Mouse (Mus musculus) gastrocnemius, adult 2 months (tissue): ENCODE results near the gene Gimap4. TPM values are rescaled to one million over a fixed set of nuclear protein-coding genes. Genes with fewer than 3 reads are reported as not detected.
A peak's percentile ranks its signal among the peaks of the same experiment; 100 is the strongest.
"Not testable (repeated sequence)": the region's sequence is repeated elsewhere in the genome, so short reads cannot be mapped to it uniquely, and the experiment has no call there.

Source experiments
- DNase-seq: peaks from one replicate; pipeline ENCODE4 v3.0.0; 2022
- H3K27ac ChIP-seq: fragments of 200-600 bp; 2 replicates; pipeline ENCODE4 v1.8.1; 2022; ENCODE audit warnings: mild to moderate bottlenecking
- H3K4me3 ChIP-seq: fragments of 200-600 bp; 2 replicates; pipeline ENCODE4 v1.8.1; 2022; ENCODE audit warnings: mild to moderate bottlenecking, moderate library complexity
- CTCF ChIP-seq: fragments of 200-600 bp; IDR thresholded peaks from 2 replicates; pipeline ENCODE4 v1.8.1; 2022; ENCODE audit warnings: antibody characterized with exemption, mild to moderate bottlenecking, moderate library complexity
- intact Hi-C: fragments of 180-260 bp; cut with DNase I; formaldehyde crosslinking; loops from one replicate; pipeline ENCODE4 v1.15.1; 2025
- total RNA-seq, 2 experiments: library from RNA; stranded (reverse); gene quantifications; 2 replicates each; pipeline ENCODE4 v1.2.3; 2021

The Gimap4 gene
- total RNA-seq, 2 experiments from 2014 or later: 3.6 to 5.5 TPM

DNA sequence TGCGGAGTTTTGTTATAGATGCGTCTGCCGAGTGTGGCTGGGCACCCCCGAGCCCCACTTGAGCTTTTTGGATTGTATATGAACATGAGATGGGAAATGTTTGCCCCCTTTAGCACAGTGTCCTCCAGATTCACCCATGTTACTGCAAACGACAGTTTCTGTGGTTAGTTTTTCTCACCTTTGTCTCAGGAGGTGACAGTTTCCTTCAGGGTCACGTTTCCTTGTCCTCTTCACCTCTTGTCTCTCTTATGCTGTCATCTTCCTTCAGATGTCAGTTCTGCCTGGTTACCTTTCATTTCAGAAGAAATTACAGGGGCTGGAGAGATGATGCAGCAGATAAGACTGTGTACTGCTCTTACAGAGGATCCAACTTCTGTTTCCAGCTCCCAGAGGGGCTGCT lies 4.6 kb upstream of the Gimap4 start:
- no peak for TF ChIP-seq CTCF
- intact Hi-C loops: loop anchor here (10.0 kb wide), 1 partner anchor 65 kb away; the partner anchor contains the start of gene Gimap5
- DNase-seq: no peak
- Histone ChIP-seq H3K4me3 (no peak overlapping the region), H3K27ac (no peak overlapping the region)

DNA sequence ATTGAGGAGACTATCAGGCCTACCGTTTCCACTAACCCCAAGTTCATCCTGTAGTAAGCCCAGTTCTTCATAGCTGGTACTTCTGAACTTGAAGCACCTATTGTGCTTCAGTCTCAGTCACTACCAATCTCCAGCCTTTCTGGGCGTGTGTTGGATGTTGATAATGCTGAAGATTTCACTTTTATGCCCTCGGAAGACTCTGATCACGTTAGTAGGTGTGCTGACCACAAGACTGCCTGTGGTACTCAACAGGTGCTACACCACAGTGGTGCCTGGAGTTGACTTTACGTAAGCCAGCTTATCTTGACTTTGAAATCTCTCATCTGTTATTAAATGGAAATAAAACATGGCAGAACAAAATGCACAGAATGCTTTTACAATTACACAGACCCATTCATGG lies 3.9 kb upstream of the Gimap4 start:
- no peak overlapping the region for H3K27ac ChIP-seq
- H3K4me3 ChIP-seq: no peak overlapping the region
- no peak for TF ChIP-seq CTCF
- no peak for DNase-seq
- intact Hi-C loops: loop anchor here (10.0 kb wide), 1 partner anchor 64 kb away; the partner anchor contains the start of gene Gimap5

DNA sequence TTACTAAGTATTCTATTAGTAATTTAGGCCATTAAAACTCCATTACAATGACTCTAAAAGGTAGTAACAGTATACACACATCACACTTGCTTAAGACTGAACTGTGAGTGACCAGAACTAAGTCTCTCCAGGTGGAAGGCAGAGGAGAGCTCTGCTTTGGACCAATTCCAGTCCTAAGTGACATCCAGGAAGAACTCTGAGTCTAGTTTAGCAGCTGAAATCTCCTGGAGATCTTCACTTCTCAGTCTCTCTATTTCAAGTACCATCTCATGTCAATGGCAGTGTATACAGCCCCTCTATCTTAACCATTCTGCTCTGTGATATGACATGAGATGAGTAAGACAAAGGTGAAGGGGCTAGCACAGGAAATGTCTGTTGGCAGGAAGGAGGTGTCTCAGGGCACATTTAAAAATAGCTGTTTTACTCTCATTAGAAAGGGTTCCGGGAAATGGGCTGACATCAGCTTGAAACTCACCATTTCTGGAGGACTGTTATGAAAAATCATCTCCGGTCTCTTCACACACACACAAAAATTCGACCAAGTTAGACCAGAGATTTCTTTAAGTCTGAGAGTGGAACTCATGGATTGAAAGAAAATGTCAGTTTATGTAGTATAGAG lies 2.8 kb upstream of the Gimap4 start:
- H3K4me3 ChIP-seq: no peak overlapping the region
- H3K27ac ChIP-seq: peak overlapping the region; percentile 38; the same call in 1 of the 2 replicates
- no peak for TF ChIP-seq CTCF
- intact Hi-C loops: loop anchor here (10.0 kb wide), 1 partner anchor 63 kb away; the partner anchor contains the start of gene Gimap5
- DNase-seq: no peak

DNA sequence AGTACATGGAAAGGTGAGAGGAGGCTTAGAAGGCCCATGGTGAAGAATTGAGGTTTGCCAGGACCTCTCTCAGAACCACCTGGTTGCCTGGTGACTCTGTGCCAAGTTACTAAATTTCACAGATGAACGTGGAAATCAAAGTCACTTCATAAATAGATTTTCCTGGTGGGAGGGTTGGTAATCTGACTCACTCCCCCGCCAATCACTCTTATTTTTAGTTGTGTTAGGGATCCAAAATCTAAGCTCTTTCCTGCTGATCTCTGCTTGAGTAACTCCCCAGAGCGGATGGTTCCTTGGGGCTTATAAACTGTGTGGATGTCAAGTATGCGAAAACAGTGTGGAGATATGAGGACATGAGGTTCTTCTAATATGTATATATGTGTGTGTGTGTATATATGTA lies 2.1 kb upstream of the Gimap4 start:
- H3K27ac ChIP-seq: peak overlapping the region; percentile 35; the same call in 1 of the 2 replicates
- H3K4me3 ChIP-seq: no peak overlapping the region
- intact Hi-C loops: loop anchor here (10.0 kb wide), 1 partner anchor 63 kb away; the partner anchor contains the start of gene Gimap5
- TF ChIP-seq CTCF: no peak
- no peak for DNase-seq

DNA sequence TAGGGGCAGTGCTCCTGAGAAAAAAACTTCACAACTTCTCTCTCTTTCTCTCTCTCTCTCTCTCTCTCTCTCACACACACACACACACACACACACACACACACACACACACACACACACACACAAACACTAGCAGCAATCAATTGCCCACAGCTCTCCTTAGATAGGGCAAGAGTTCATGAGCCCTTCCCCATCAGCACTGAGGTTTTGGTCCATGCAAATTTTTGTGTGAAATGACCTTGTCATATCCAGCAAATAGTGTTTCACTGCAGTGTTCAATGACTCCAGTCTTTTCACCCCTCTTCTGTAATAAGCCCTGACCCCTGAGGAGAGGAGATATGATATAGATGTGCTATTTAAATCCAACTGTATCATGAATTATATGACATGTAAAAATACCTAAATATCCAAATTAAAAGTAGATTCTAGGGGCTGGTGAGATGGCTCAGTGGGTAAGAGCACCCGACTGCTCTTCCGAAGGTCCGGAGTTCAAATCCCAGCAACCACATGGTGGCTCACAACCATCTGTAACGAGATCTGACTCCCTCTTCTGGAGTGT lies 1.0 kb upstream of the Gimap4 start:
- DNase-seq, H3K4me3 ChIP-seq, H3K27ac ChIP-seq: not testable (repeated sequence)
- intact Hi-C loops: loop anchor here (10.0 kb wide), 1 partner anchor 61 kb away; the partner anchor contains the start of gene Gimap5

DNA sequence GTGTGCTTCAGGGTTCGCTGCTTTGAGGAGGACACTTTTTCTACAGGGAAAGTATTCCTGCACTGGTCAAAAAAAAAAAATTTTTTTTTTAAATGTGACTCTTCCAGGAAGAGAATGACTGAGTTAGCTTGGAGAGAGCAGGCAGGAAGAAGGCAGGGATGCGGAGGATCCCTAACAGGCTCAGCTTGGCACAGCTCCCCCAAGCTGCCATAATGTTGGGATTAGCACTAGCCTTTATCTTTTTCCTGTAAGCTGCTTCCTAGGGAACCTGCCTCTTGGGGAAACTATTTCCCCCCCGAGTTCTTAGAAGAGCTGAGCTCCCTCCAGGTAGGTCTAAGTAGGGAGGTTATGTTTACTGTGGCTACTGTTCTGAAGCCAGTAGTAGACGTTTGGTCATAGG lies 457 bp downstream of the Gimap4 start:
- no peak for DNase-seq
- peak; percentile 6; the same call in 1 of the 2 replicates for TF ChIP-seq CTCF
- peak overlapping the region; percentile 77 for H3K27ac ChIP-seq
- H3K4me3 ChIP-seq: peak overlapping the region; percentile 61
- intact Hi-C loops: loop anchor here (10.0 kb wide), 1 partner anchor 60 kb away; the partner anchor contains the start of gene Gimap5

DNA sequence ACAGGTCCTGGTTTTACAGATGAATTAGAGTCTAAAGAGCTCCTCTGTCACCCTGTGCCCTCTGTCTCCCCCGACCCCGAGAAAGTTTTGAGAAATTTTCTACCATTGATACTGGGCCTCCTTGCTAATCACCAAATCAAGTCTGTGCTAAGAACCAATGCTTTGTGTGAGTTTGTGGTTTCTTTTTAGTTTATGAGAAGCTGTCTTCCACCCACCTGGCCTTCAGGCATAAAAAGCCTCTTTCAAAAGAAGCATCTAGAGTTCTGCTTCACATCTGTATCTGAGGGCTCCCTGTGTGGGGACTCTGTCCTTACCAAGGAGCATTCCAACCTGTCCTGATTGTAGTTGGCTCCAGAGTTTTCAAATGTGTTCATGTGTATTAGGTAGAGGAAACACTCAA lies 902 bp downstream of the Gimap4 start:
- peak overlapping the region; percentile 77 for H3K27ac ChIP-seq
- no peak for DNase-seq
- intact Hi-C loops: loop anchor here (10.0 kb wide), 1 partner anchor 60 kb away; the partner anchor contains the start of gene Gimap5
- H3K4me3 ChIP-seq: peak overlapping the region; percentile 61
- no peak for TF ChIP-seq CTCF

DNA sequence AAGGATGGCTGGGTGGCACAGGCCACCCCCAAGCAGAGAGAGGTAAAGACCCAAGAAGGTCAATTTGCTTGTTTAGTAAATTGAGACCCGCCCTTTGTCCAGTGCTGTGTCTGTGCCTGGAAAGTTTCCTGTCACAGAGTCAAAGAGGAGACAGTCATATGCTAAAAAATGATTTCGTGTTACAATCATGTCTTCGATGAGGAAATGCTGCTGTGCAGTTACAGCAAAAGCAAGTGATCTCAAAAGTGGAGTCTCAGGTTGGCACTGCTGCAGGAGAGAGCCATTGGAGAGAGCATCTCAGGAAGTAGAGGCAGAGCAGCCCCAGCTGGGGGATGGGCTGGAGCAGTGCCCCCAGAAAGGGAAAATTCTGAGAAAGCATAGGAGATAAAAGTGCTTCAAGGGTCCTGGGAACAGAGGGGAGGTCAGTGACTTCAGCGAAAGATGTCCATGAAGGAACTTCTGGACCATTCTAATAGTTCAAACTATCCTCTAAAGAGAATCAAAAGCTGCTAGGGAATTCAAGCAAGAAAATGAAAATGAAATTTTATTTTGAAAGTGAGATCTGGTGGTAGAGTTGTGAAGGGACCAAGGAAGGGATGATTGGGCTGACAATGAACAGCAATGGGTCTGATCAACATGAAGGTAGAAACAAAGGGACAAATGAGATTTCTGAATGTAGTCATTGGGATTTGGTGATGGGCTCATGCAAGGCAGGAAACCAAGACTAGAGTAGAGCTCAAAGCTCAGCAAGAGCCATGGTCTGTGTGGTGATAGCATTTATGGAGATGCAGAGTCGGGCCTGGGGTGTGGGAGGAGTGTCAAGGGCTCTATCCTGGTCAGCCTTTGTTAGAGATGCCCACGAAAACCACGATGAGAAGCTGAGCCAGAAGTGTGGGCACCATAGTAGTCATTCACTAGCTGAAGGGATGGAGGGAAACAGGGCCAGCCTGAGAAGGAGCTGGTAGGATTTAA lies 1.6 kb downstream of the Gimap4 start:
- no peak for DNase-seq
- intact Hi-C loops: loop anchor here (10.0 kb wide), 1 partner anchor 59 kb away; the partner anchor contains the start of gene Gimap5
- no peak for TF ChIP-seq CTCF
- H3K27ac ChIP-seq: peak overlapping the region; percentile 77
- H3K4me3 ChIP-seq: peak overlapping the region; percentile 61

DNA sequence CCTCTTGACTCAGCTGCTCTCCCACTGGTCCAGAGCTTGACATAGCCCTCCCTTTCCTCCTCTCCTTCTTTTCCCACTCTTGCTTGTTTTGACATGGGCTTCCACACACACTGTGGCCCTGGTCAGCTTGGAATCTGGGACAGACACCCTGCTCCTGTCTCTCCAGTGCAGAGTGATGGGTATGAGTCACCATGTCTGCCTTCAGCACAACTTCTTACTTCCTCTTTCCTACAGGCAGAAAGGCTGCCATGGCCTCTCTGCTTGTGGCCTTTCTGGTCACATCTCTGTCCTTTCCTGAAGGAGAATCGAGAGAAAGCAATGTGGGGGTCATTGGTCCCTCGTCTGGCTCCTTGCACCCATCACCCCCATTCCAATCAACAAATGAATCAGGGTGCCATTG lies 2.7 kb downstream of the Gimap4 start:
- TF ChIP-seq CTCF: no peak
- H3K4me3 ChIP-seq: peak overlapping the region; percentile 61
- H3K27ac ChIP-seq: no peak overlapping the region; the same call in 1 of the 2 replicates
- no peak for DNase-seq
- intact Hi-C loops: loop anchor here (10.0 kb wide), 1 partner anchor 58 kb away; the partner anchor contains the start of gene Gimap5

DNA sequence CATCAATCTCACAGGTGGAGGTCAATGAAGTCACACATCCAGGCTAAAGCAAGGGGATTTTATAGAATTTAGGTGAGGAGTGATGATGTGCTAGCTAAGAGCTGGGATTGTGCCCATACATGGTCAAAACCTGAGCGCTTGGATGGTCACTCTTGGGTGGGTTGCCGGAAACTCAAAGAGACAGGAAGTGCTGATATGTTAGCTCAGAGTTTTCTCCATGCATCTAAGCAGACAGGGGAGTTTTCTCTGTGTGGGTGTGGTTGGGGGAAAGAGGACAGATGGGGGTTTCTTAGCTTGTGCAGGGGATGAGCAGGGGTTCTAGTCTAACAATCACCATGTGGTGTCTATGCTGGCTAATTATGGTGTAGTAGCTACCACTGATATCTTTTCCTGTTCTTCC lies 5.0 kb downstream of the Gimap4 start:
- intact Hi-C loops: loop anchor here (10.0 kb wide), 1 partner anchor 55 kb away; the partner anchor contains the start of gene Gimap5
- DNase-seq: no peak
- H3K27ac ChIP-seq: no peak overlapping the region
- TF ChIP-seq CTCF: no peak
- no peak overlapping the region for H3K4me3 ChIP-seq

DNA sequence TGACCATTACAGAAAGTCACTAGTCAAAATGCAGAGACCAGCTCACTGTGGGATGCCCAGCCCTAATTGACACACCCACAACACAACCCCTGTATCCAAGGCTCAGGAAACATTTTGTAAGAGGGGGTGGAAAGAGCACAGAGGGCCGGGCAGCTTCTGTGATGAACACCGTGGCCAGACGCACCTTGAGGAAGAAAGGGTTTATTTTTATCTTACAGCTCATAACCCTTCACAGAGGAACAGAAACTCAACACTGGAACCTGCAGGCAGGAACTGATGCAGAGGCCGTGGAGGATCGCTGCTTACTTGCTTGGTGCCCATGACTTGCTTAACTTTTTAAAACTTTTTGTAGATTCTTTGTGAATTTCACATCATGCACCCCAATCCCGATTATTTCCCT lies 8.6 kb downstream of the Gimap4 start:
- no peak for TF ChIP-seq CTCF
- intact Hi-C loops: no loop called here
- Histone ChIP-seq H3K27ac (no peak overlapping the region), H3K4me3 (no peak overlapping the region)
- no peak for DNase-seq

DNA sequence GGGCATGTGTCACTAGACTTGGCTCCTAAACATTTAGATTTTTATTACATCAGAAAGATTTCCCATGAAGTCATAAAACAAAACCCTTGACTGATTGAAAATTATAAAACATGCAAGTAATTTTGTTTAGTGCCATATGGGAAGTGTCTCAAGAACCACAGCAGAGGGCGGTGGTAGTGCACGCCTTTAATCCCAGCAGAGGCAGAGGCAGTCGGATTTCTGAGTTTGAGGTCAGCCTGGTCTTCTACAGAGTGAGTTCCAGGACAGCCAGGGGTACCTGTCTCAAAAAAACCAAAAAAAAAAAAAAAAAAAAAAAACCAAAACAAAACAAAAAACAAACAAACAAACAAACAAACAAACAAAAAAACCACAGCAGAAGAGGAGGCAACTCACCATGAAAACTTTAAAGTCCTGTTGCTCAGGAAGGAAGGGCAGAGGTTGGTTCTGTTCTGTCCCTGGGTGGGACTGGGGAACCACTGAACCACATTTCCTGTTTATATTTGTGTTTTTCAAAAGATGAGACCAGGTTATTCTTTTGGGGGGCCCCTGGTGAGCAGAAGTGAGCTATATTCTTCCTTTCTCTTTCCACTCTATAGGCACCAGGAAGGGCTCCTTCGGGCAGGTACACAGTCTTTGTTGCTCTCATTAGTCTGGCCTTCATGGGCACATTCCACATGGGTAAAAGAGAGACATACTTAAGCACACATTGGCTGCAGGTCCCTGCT lies 12.6 kb downstream of the Gimap4 start:
- peak overlapping the region; percentile 79 for H3K27ac ChIP-seq
- intact Hi-C loops: no loop called here
- no peak for TF ChIP-seq CTCF
- H3K4me3 ChIP-seq: no peak overlapping the region
- no peak for DNase-seq
